Mouse (Mus musculus) adrenal gland, adult 18-20 months (tissue): ENCODE measurements around the gene Srf. TPM values are rescaled to one million over a fixed set of nuclear protein-coding genes. Genes with fewer than 3 reads are reported as not detected.
"Not testable (repeated sequence)": the region's sequence is repeated elsewhere in the genome, so short reads cannot be mapped to it uniquely, and the experiment has no call there.

ENCODE experiments used
- DNase-seq, 2 experiments: peaks; one replicate each; pipeline ENCODE4 v3.0.0; 2021 to 2022; ENCODE audit warnings: low spot score in 2 of 2
- total RNA-seq, 2 experiments: library from RNA; stranded (reverse); gene quantifications; 1 replicate in 1 of 2; 2 replicates in 1 of 2; pipeline ENCODE4 v1.2.3; 2021

Gene Srf
- total RNA-seq, 2 experiments from 2014 or later: 40.8 to 66.6 TPM

- not testable (repeated sequence) for DNase-seq
These were observed 1.3 kb upstream of the Srf start for GRCm38 (mm10) chr17:46557321-46557720.

DNA sequence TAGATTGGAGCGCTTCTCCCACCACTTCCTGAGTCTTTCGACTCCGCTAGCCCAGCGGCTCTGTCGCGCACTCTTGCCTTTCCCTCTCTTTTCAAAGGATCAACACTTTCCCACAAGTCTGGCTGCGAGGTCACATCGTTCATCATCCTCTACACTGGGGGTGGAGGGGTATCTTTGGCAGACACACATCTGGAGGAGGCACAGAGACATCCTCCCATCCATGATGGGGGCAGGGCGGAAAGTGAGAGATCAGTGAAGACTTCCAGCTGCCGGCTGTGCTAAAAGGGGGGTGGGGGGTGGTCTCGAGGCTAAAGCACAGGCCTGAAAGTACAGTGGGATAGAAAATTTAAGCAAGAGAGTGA lies 590 bp upstream of the Srf start:
- DNase-seq: peak in 1 of 2 experiments; percentile 42

DNA sequence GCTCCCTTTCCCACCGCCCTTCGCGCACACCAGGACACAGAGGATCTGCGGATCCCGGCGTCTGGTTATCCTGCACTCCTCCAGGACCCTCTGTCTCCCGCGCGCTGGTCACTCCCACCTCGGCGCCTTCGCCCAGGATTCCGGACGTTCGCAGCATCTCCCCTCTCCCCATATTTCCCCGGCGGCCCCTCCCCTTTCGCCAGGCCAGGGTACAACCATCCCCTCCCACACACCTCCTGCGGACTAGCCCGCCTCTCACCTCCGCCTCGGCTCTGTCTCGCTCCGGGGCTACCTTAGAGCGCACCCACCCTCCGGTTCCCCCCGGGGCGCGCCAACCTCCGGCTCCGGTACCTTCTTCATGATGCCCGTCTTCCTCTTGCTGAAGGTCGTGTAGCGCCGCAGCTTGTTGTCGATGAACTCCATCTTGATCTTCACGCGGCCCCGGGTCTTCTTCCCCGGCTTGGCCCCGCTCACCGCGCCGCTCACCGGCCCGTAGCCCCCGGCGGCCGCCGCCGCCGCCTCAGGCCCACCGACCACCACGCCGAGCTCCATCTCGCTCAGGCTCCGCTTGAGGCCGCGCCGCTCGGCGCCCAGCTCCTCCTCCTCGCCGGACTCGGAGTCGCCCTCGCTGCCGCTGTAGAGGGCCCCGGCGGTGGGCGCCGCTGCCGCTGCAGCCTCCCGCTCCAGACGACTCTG lies 850 bp downstream of the Srf start:
- peak; percentile 36 to 54 for DNase-seq

DNA sequence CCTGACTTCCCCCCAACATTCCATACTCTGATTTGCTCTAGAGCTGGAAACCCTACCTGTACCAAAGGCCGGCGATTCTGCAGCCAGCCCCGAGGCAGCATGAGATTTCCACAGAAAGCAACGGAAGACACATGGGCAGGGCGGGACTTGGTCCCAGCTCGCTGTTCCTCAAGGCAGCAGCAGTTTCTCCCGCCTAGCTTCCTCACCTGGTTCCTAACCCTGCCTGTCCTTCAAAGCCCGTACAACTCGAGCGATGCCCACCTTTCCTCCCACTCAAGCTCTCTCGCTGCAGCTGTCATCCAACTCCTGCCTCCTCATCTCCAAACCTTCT lies 1.4 kb downstream of the Srf start:
- DNase-seq: no peak

DNA sequence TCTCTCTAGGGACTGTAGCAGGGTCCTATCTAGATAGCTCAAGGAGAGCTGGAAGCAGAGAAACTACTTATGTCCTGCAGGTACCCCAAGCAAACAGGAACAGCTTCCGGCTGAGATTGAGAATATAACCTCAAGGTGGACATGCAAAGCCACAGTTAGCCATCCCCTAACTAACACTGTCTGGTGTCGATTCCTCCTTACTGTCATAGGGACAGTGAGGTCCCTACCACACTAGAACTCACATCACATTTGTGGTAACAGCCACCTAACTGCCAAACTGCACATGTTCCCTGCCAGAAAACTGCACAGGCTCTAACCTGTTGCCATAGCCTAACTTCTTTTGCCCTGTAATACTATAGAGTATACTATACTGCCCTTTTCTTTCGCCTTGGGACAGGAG lies 2.0 kb downstream of the Srf start:
- no peak for DNase-seq

GRCm38 (mm10) chr17:46553469-46553868 lies 2.5 kb downstream of the Srf start:
- DNase-seq: no peak

GRCm38 (mm10) chr17:46552841-46553423 lies 3.0 kb downstream of the Srf start:
- DNase-seq: peak; percentile 81

- DNase-seq: no peak
These were observed 3.8 kb downstream of the Srf start for GRCm38 (mm10) chr17:46552151-46552550.

- DNase-seq: no peak
These were observed 4.6 kb downstream of the Srf start for GRCm38 (mm10) chr17:46551369-46551768.

- no peak for DNase-seq
These were observed 5.1 kb downstream of the Srf start for GRCm38 (mm10) chr17:46550904-46551303.

DNA sequence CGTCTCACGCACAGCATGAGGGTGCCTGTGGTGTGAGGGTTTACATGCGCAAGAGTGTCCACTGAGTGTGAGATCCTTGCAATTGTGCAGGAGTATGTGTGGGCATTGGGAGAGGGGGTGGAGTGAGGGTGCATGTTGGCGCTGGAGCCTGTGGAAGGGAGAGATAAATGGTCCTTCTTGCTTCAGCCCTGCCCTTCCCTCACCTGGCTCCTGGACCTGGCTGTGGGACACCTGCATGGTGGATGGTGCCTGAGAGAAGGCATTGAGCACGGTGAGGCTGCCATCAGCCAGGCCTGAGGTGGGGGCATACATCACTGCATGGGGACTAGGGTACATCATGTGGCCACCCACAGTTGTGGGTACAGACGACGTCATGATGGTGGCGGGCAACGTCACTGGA lies 6.3 kb downstream of the Srf start:
- DNase-seq: no peak

DNA sequence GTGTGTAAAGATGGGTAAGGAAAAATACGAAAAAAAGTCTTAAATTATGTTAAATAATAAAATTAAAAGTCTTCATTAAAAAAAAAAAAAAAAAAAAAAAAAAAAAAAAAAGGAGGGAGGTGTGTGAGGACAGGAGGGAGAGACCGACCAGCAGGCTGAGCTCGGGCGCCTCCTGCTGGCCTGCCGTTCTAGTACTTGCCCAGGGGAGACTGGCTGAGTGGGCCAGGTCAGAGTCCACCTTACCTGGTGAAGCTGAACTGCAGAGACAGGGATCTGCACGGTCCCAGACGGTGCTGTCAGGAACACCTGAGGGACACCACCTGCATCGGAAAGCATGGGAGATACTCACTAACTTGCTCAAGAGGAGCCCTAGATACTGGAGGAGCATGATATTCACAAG lies 6.8 kb downstream of the Srf start:
- DNase-seq: no peak

- DNase-seq: no peak
These were observed 7.2 kb downstream of the Srf start for GRCm38 (mm10) chr17:46548741-46549140.

DNA sequence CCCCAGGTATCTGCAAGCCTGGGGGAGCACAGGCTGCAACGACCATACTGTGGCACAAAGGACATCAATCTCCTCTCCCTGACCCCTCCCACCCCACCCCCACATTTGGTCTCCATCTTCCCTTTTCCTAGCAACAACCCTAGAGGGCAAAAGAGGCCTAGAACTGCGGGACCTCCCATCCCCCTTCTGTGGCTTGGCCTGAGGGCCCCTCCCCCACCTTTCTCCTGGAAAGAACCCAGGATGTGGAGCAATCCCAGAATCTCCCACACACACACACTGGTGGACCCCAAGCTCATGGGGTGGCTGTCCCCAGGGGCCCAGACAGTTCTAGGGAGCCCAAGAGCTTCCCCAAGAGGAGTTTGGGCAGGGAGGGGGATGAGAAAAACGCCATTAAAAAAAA lies 8.1 kb downstream of the Srf start:
- no peak for DNase-seq

DNA sequence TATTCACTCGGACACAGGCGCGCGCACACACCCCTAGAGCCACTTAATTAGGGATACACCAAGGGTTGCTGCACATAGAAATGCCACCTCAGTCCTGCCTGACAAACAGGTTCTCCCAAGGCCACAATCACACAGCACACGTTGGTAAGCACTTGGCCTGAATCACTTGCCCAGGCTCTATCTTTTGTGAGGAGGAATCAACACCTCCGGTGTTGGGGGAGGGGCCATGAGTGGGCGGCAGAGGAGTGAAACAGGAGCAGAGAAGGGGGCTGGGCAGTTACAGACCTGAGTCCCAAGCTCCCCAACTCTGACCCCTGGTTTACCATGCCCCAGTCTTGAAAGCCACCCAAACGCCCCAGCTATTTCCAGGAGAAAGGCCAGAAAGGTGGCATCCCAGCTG lies 9.0 kb downstream of the Srf start:
- DNase-seq: no peak

DNA sequence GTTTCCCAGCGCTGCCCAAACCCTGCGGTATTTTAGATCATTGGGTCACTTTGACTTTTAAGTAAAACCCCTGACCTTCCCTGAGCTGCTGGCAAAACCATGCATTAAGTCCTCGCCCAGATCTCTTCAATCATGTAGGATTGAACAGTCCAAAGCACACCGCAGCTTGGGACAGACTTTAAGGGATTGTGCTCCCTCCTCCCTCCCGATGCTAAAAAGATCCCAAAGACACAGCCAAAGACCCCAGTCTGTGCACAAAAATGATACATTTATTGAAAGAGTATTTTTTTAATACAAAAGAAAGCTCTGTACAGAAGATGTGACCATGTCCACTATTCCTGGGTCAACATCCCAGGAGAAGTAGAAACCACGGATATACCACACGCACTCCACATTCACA lies 9.4 kb downstream of the Srf start:
- DNase-seq: no peak

DNA sequence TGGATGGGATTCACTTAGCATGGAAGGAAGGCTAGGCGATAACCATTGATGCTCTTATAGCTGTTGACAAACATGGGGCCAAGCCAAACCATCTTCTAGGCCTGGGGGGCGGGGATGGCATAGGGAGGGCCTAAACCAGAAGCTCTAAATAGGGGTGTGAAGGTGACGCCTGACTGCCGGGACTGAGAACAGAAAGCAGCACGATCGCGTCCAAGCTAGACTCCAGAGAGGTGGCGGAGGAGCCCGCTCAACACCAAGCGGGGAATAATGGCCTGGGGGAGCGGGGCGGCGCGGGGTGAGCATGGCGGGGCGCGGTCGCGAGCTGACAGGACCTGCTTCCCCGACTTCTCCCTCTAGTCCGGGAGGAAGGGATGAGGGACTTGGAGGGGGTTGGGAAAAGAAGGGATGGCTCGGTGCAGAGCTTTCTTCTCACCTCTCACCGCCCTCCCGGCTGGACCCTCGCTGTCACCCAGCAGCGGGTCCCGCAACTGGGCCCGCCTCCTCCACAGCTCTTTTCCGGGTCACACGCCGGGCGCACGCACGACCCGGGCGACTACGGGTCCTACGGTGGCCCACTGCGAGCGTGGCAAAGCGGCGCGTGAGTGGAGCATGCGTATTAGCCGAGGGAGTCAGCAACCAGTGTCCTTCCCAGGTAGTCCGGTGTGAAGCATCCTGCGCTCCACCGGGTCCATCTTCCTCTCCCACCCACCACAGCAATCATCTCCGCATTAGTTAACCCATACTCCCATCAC lies 10.0 kb downstream of the Srf start, which contains the start of gene Cul9:
Gene Cul9, minus strand, starts transcription at position 576 of the 752 bp plus-strand sequence.
- DNase-seq: peak; percentile 75 to 77

- no peak for DNase-seq
These were observed 12.3 kb downstream of the Srf start for GRCm38 (mm10) chr17:46543661-46544060.

DNA sequence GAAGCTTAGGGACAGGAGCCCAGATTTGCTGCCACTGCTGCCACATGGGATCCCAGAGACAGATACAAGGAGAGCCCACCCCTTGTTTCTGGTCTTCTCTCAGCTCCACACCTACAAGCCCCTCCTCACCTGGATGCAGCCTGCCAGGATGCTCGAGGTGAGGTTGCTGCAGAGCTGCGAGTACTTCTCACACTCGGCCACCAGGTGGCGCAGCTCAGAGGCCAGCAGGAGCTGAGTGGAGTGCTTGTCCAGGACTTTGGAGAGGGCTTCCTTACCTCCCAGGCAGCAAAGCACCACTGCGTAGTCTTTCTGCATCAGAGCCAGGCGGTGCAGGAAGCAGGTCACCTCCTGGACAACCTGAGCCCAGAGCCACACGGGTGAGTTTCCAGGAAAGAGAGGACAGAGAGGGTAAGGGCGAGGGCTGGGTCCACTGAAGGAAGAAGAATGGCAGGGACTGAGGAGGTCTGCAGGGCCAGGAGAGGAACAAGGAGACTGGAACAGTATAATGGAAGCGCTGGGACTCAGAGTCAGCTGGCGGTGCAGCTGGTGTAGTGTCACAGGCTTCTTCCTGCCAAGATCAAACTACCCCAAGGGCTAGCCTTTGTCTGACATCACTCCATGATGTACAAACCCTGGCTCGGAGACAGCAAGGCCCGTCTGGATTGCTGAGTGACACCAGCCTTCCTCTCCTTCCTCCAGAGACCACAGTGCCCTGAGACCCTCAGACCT lies 30.2 kb downstream of the Srf start:
- DNase-seq: peak; percentile 74 to 77

DNA sequence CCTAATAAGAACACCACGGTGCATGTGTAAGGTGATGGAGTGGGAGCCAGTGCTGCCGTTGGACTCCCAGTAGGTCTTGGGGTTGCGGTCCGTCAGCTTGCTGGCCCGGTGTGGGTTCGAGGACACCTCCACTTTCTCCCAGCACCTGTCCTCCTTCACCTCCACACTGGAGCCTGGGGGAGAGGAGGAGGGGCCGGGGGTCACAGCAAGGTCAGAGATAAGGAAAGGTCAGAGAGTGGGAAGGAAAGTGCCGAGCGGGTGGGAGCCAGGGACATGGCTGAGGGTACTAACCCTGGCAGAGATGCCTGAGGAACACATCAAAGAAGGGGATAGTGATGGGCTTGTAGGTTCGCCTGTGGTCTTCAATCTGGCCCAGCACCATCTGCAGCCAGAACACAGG lies 30.9 kb downstream of the Srf start:
- no peak for DNase-seq

- DNase-seq: no peak
These were observed 33.9 kb downstream of the Srf start for GRCm38 (mm10) chr17:46521963-46522668.
